Mouse (Mus musculus): Measurements from ENCODE around the gene Rcan1. TPM values are rescaled to one million over a fixed set of nuclear protein-coding genes. Genes with fewer than 3 reads are reported as not detected.

The Rcan1 gene
- polyA plus RNA-seq, 1 experiment = 44.4 TPM

- 85% methylated on average over 14 of the region's 14 CpGs for WGBS
- H3K27me3 ChIP-seq (replicated peaks; ENCODE audit: control insufficient read depth, insufficient read depth, low read length) = no peaks in the 10 kb centered on the region
- no peak for TF ChIP-seq POLR2A (IDR thresholded peaks at IDR 0.05; ENCODE audit: low read depth, low read length)
- TF ChIP-seq CTCF (conservative IDR thresholded peaks at IDR 0.05; ENCODE audit: insufficient read depth, insufficient read length, low read depth, low read length) = no peak
- H3K4me1 ChIP-seq (ENCODE audit: control insufficient read depth, insufficient read depth, low read length) = peaks cover 9% of the 10 kb centered on the region; the same call in 1 of the 2 replicates
- H3K4me3 ChIP-seq (ENCODE audit: insufficient read depth, low read depth, low read length) = no peak overlapping the region
- H3K27ac ChIP-seq (ENCODE audit: insufficient read depth, low read depth, low read length) = no peak overlapping the region
- DNase-seq = no peak
- H3K36me3 ChIP-seq (ENCODE audit: control insufficient read depth, insufficient read depth, low read length) = no peaks in the 10 kb centered on the region
Observed at GRCm38 (mm10) chr16:92468459-92468858, 2.2 kb downstream of the Rcan1 start.

GRCm38 (mm10) chr16:92467041-92467440 is 3.6 kb downstream of the Rcan1 start:
- TF ChIP-seq CTCF (conservative IDR thresholded peaks at IDR 0.05; ENCODE audit: insufficient read depth, insufficient read length, low read depth, low read length) (no peak), POLR2A (IDR thresholded peaks at IDR 0.05; ENCODE audit: low read depth, low read length) (no peak)
- Histone ChIP-seq H3K27ac (ENCODE audit: insufficient read depth, low read depth, low read length) (no peak overlapping the region), H3K4me1 (ENCODE audit: control insufficient read depth, insufficient read depth, low read length) (peaks cover 9% of the 10 kb centered on the region; the same call in 1 of the 2 replicates), H3K4me3 (ENCODE audit: insufficient read depth, low read depth, low read length) (no peak overlapping the region), H3K36me3 (ENCODE audit: control insufficient read depth, insufficient read depth, low read length) (no peaks in the 10 kb centered on the region), H3K27me3 (replicated peaks; ENCODE audit: control insufficient read depth, insufficient read depth, low read length) (no peaks in the 10 kb centered on the region)
- DNase-seq = no peak
- WGBS = 79% methylated on average over 5 of the region's 5 CpGs

- WGBS = under 1% methylated on average over 93 of the region's 94 CpGs
- Histone ChIP-seq H3K4me1 (ENCODE audit: control insufficient read depth, insufficient read depth, low read length) (peaks cover 9% of the 10 kb centered on the region; the same call in 1 of the 2 replicates), H3K27ac (ENCODE audit: insufficient read depth, low read depth, low read length) (peak overlapping the region; percentile 63; the same call in 1 of the 2 replicates), H3K36me3 (ENCODE audit: control insufficient read depth, insufficient read depth, low read length) (no peaks in the 10 kb centered on the region), H3K4me3 (ENCODE audit: insufficient read depth, low read depth, low read length) (peak overlapping the region; percentile 75), H3K27me3 (replicated peaks; ENCODE audit: control insufficient read depth, insufficient read depth, low read length) (no peaks in the 10 kb centered on the region)
- TF ChIP-seq CTCF (conservative IDR thresholded peaks at IDR 0.05; ENCODE audit: insufficient read depth, insufficient read length, low read depth, low read length) = no peak
- TF ChIP-seq POLR2A (IDR thresholded peaks at IDR 0.05; ENCODE audit: low read depth, low read length) = no peak
- DNase-seq = peak; percentile 99
Observed at GRCm38 (mm10) chr16:92465642-92466526, 4.8 kb downstream of the Rcan1 start.

GRCm38 (mm10) chr16:92465226-92465625 is 5.4 kb downstream of the Rcan1 start:
- H3K27me3 ChIP-seq (replicated peaks; ENCODE audit: control insufficient read depth, insufficient read depth, low read length) = no peaks in the 10 kb centered on the region
- no peak overlapping the region for H3K27ac ChIP-seq (ENCODE audit: insufficient read depth, low read depth, low read length)
- 7% methylated on average over 10 of the region's 10 CpGs for WGBS
- DNase-seq = no peak
- no peaks in the 10 kb centered on the region for H3K36me3 ChIP-seq (ENCODE audit: control insufficient read depth, insufficient read depth, low read length)
- TF ChIP-seq CTCF (conservative IDR thresholded peaks at IDR 0.05; ENCODE audit: insufficient read depth, insufficient read length, low read depth, low read length) (no peak), POLR2A (IDR thresholded peaks at IDR 0.05; ENCODE audit: low read depth, low read length) (no peak)
- H3K4me3 ChIP-seq (ENCODE audit: insufficient read depth, low read depth, low read length) = peak overlapping the region; percentile 75
- H3K4me1 ChIP-seq (ENCODE audit: control insufficient read depth, insufficient read depth, low read length) = peaks cover 9% of the 10 kb centered on the region; the same call in 1 of the 2 replicates

- no peaks in the 10 kb centered on the region for H3K27me3 ChIP-seq (replicated peaks; ENCODE audit: control insufficient read depth, insufficient read depth, low read length)
- 30% methylated on average over 14 of the region's 14 CpGs for WGBS
- no peak overlapping the region for H3K27ac ChIP-seq (ENCODE audit: insufficient read depth, low read depth, low read length)
- peaks cover 9% of the 10 kb centered on the region; the same call in 1 of the 2 replicates for H3K4me1 ChIP-seq (ENCODE audit: control insufficient read depth, insufficient read depth, low read length)
- H3K4me3 ChIP-seq (ENCODE audit: insufficient read depth, low read depth, low read length) = no peak overlapping the region
- DNase-seq = no peak
- TF ChIP-seq CTCF (conservative IDR thresholded peaks at IDR 0.05; ENCODE audit: insufficient read depth, insufficient read length, low read depth, low read length) (no peak), POLR2A (IDR thresholded peaks at IDR 0.05; ENCODE audit: low read depth, low read length) (no peak)
- H3K36me3 ChIP-seq (ENCODE audit: control insufficient read depth, insufficient read depth, low read length) = no peaks in the 10 kb centered on the region
Observed at GRCm38 (mm10) chr16:92464390-92464972, 6.2 kb downstream of the Rcan1 start.

- Histone ChIP-seq H3K27me3 (replicated peaks; ENCODE audit: control insufficient read depth, insufficient read depth, low read length) (no peaks in the 10 kb centered on the region), H3K27ac (ENCODE audit: insufficient read depth, low read depth, low read length) (no peak overlapping the region), H3K4me3 (ENCODE audit: insufficient read depth, low read depth, low read length) (no peak overlapping the region), H3K4me1 (ENCODE audit: control insufficient read depth, insufficient read depth, low read length) (peaks cover 9% of the 10 kb centered on the region; the same call in 1 of the 2 replicates), H3K36me3 (ENCODE audit: control insufficient read depth, insufficient read depth, low read length) (no peaks in the 10 kb centered on the region)
- TF ChIP-seq CTCF (conservative IDR thresholded peaks at IDR 0.05; ENCODE audit: insufficient read depth, insufficient read length, low read depth, low read length) (no peak), POLR2A (IDR thresholded peaks at IDR 0.05; ENCODE audit: low read depth, low read length) (no peak)
- DNase-seq = no peak
- 75% methylated on average over 6 of the region's 6 CpGs for WGBS
Observed at GRCm38 (mm10) chr16:92461412-92461811, 9.3 kb downstream of the Rcan1 start.

- peak; percentile 61 for DNase-seq
- no peak overlapping the region for H3K27ac ChIP-seq (ENCODE audit: insufficient read depth, low read depth, low read length)
- no peak overlapping the region for H3K4me3 ChIP-seq (ENCODE audit: insufficient read depth, low read depth, low read length)
- H3K27me3 ChIP-seq (replicated peaks; ENCODE audit: control insufficient read depth, insufficient read depth, low read length) = no peaks in the 10 kb centered on the region
- 28% methylated on average over 7 of the region's 7 CpGs for WGBS
- no peaks in the 10 kb centered on the region for H3K4me1 ChIP-seq (ENCODE audit: control insufficient read depth, insufficient read depth, low read length)
- TF ChIP-seq CTCF (conservative IDR thresholded peaks at IDR 0.05; ENCODE audit: insufficient read depth, insufficient read length, low read depth, low read length) = peak; percentile 96
- no peak for TF ChIP-seq POLR2A (IDR thresholded peaks at IDR 0.05; ENCODE audit: low read depth, low read length)
- no peaks in the 10 kb centered on the region for H3K36me3 ChIP-seq (ENCODE audit: control insufficient read depth, insufficient read depth, low read length)
Observed at GRCm38 (mm10) chr16:92457594-92457993, 13.1 kb downstream of the Rcan1 start.
